ENCODE assay signal across 19 mouse cellular contexts in the genomic region with DNA sequence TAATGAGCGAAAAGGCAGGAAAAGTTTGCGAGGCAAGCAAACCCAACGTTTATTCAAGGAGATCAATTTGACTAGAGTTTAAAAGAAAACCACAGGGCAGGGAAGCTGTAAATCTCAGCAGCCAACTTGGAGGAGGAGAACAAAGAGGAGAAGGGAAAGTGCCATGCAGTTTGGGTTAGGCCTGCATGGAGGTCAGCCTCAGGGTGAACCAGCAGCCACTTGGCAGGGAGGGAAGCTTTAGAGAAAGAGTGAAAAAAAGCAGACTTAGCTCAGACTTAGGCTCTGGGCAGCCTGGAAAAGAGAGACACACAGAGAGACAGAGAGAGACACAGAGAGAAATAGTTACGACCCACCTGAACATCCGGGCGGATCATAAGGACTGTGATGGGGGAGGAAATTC. TPM values are rescaled to one million over a fixed set of nuclear protein-coding genes. Genes with fewer than 3 reads are reported as not detected.
DNase-seq lines count a peak whose midpoint lies in the region; ATAC-seq and TF ChIP-seq lines count a peak whose summit lies in the region.
"Had no signal": no experiment of that assay in that cellular context is flagged by ENCODE, and none has a peak within 500 bp of the region (broad histone marks: within the 10 kb centered on the region; RNA-seq: fewer than 3 reads in every experiment).

No protein-coding gene starts in this region.

- WGBS in kidney, embryonic 16.5 days, result 34% methylated on average over 6 of the region's 6 CpGs
- WGBS in neural tube, embryonic 13.5 days, result 39% methylated on average over 6 of the region's 6 CpGs

- no peak for ATAC-seq in kidney, embryonic 16.5 days (ENCODE audit: low FRiP score, low TSS enrichment)
- ATAC-seq in neural tube, embryonic 13.5 days (ENCODE audit: low read depth), result peak; percentile 52; the same call in 1 of the 2 replicates

- no peaks in the 10 kb centered on the region for H3K4me1 ChIP-seq in kidney, embryonic 16.5 days (ENCODE audit: insufficient read depth, low read length)
- peaks cover 6% of the 10 kb centered on the region for H3K4me1 ChIP-seq in ES-Bruce4 (ENCODE audit: control insufficient read depth, insufficient read depth, low read length)
- peaks cover 7% of the 10 kb centered on the region for H3K4me1 ChIP-seq in neural tube, embryonic 13.5 days (replicated peaks)
- H3K4me1 ChIP-seq: heart, embryonic 13.5 days; hindbrain, embryonic 15.5 days had no signal

- H3K4me3 ChIP-seq in kidney, embryonic 16.5 days (ENCODE audit: low read length), result no peak overlapping the region
- H3K4me3 ChIP-seq in ES-Bruce4 (ENCODE audit: low read depth, low read length), result no peak overlapping the region
- no peak overlapping the region for H3K4me3 ChIP-seq in neural tube, embryonic 13.5 days
- H3K4me3 ChIP-seq: heart, embryonic 13.5 days; hindbrain, embryonic 15.5 days had no signal

- DNase-seq in adrenal gland, postnatal 10 days, result peak; percentile 7
- DNase-seq in adrenal gland, adult 8-10 months, result no peak
- DNase-seq in kidney, adult 8-10 months, result no peak
- DNase-seq in urinary bladder, postnatal 14 days (ENCODE audit: low spot score), result no peak
- DNase-seq in heart, adult 9 months (ENCODE audit: low spot score in 2 of 2), result no peak
- DNase-seq: heart, postnatal 36 days; layer of hippocampus, postnatal 36 days; left cerebral cortex, postnatal 4 days; lung, adult 2 months; thymus, adult 18-20 months had no signal

- H3K27me3 ChIP-seq in kidney, embryonic 16.5 days (ENCODE audit: insufficient read depth, low read length), result peaks cover 11% of the 10 kb centered on the region
- H3K27me3 ChIP-seq in ES-Bruce4 (ENCODE audit: control insufficient read depth, insufficient read depth, low read length, poor library complexity, severe bottlenecking), result no peaks in the 10 kb centered on the region
- H3K27me3 ChIP-seq in neural tube, embryonic 13.5 days, result peaks cover 35% of the 10 kb centered on the region
- H3K27me3 ChIP-seq: CH12.LX had no signal

- no peak for TF ChIP-seq CTCF in ES-Bruce4 (IDR thresholded peaks at IDR 0.05; ENCODE audit: low read depth, low read length)

- no peak for TF ChIP-seq EP300 in ES-Bruce4 (IDR thresholded peaks at IDR 0.05; ENCODE audit: insufficient read depth, low read depth, low read length)

- peaks cover 4% of the 10 kb centered on the region; the same call in 1 of the 2 replicates for H3K9me3 ChIP-seq in kidney, embryonic 16.5 days (ENCODE audit: low read length)
- no peaks in the 10 kb centered on the region for H3K9me3 ChIP-seq in ES-Bruce4 (replicated peaks; ENCODE audit: control insufficient read depth, insufficient read depth, low read length, poor library complexity, severe bottlenecking)
- H3K9me3 ChIP-seq in neural tube, embryonic 13.5 days, result no peaks in the 10 kb centered on the region
- H3K9me3 ChIP-seq: heart, embryonic 13.5 days; hindbrain, embryonic 15.5 days had no signal

- peak overlapping the region; percentile 49 for H3K27ac ChIP-seq in kidney, embryonic 16.5 days (ENCODE audit: low read length)
- H3K27ac ChIP-seq in ES-Bruce4 (ENCODE audit: insufficient read depth, low read length), result peak overlapping the region; percentile 71
- H3K27ac ChIP-seq in neural tube, embryonic 13.5 days (replicated peaks), result peak overlapping the region; percentile 43; the same call in 1 of the 2 replicates
- H3K27ac ChIP-seq: heart, embryonic 13.5 days; hindbrain, embryonic 15.5 days; macrophage had no signal

- peak overlapping the region; percentile 7 for H3K4me2 ChIP-seq in kidney, embryonic 16.5 days (replicated peaks; ENCODE audit: low read depth, low read length)
- peak overlapping the region; percentile 16 for H3K4me2 ChIP-seq in neural tube, embryonic 13.5 days
- H3K4me2 ChIP-seq: heart, embryonic 13.5 days; hindbrain, embryonic 15.5 days; liver, embryonic 11.5 days; midbrain, embryonic 11.5 days had no signal

- TF ChIP-seq POLR2A in ES-Bruce4 (IDR thresholded peaks at IDR 0.05; ENCODE audit: insufficient read depth, low read length), result no peak

- H3K36me3 ChIP-seq in kidney, embryonic 16.5 days (ENCODE audit: insufficient read depth, low read length), result no peaks in the 10 kb centered on the region
- H3K36me3 ChIP-seq in ES-Bruce4 (ENCODE audit: control insufficient read depth, insufficient read depth, low read length, poor library complexity, severe bottlenecking), result no peaks in the 10 kb centered on the region
- H3K36me3 ChIP-seq in neural tube, embryonic 13.5 days, result no peaks in the 10 kb centered on the region
- H3K36me3 ChIP-seq: heart, embryonic 13.5 days; hindbrain, embryonic 15.5 days had no signal

- no peak overlapping the region for H3K9ac ChIP-seq in kidney, embryonic 16.5 days (replicated peaks; ENCODE audit: low read length)
- no peak overlapping the region for H3K9ac ChIP-seq in ES-Bruce4 (ENCODE audit: low read depth, poor library complexity, severe bottlenecking)
- H3K9ac ChIP-seq in neural tube, embryonic 13.5 days, result no peak overlapping the region
- H3K9ac ChIP-seq: heart, embryonic 13.5 days; hindbrain, embryonic 15.5 days had no signal

RNA-seq across cellular contexts. Expression of a gene that starts 35.4 kb away (rescaled TPM):
- 10 to 100 TPM; 14.9 to 17.0 TPM for total RNA-seq in adrenal gland, postnatal 10 days (2021)
- total RNA-seq in adrenal gland, adult 8-10 months (2022), result 10 to 100 TPM; 20.7 to 26.4 (median 24.1) TPM
- 8.7 and 12.7 TPM in 2 replicates for polyA plus RNA-seq in kidney, embryonic 16.5 days (2015; fragmentation: Nextera tagmentation; extraction: Ambion mirVana)
- 0.30 and 0.49 TPM in 2 replicates for polyA plus RNA-seq in ES-Bruce4 (2011; ENCODE audit: insufficient read depth, insufficient read length, low read depth, missing spikeins)
- polyA plus RNA-seq in neural tube, embryonic 13.5 days (2015; fragmentation: Nextera tagmentation; extraction: Ambion mirVana), result 7.5 and 14.6 TPM in 2 replicates
- polyA plus RNA-seq: macrophage had no signal
